Mouse (Mus musculus): Measurements from ENCODE around the gene Pla2g2d.

Pla2g2d gene

GRCm38 (mm10) chr4:138775435-138775834, at the start of gene Pla2g2d:
Gene Pla2g2d (plus strand): TSS chr4:138775735.
- no peak for DNase-seq (ENCODE audit: low read depth, low spot score)

DNA sequence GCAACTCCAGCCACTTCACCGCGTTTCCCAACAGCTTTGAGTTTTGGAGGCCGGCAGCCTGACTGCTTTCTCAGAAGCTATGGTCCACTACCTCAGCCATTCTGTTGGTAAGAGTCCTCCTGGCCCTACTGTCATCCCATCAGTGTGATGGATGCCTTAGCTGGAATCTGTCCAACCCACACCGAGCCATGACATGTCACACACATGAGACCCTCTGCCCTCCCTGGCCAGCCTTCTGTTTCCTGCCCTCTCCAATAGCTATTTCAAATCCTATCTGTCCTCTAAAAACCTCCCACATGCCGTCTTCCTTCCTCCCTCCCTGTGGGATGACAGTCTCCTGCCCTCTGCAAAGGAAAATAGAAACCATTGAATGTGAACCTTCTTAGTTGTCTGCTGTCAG, 49.8 kb upstream of the Pla2g2d start:
- no peak for DNase-seq (ENCODE audit: low read depth, low spot score)

DNA sequence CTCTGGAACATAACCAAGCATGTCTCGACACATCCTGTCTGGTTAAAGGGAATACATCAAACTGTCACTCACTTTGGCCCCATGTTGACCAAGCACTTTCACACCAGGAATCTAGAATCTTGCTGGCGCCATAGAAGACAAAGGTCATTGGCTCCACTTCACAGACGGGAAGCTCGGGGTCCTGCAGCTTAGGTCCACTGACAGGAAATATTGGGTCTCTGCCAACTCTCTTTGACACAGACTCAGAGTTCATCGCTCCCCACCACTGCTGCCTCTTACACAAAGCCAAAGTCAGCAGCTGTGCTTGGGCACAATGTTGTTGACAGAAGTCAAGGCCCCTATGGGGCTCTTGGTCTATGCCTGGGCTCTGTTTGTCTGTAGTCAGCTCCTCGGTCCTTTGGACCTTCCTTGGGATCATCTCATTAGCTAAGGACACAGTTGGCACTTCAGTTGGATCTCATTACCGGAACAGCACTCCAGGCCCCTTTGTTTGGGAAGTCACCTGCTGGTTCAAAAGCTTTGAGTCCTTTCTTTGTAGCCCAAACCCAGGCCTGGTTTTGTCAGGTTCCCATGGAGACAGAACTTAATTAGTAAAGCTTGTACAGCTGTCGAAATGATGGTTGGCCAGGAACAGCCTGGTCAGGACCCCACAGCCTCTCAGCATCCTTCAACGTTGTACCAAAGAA, 46.4 kb upstream of the Pla2g2d start:
- DNase-seq (ENCODE audit: low read depth, low spot score), result no peak

DNA sequence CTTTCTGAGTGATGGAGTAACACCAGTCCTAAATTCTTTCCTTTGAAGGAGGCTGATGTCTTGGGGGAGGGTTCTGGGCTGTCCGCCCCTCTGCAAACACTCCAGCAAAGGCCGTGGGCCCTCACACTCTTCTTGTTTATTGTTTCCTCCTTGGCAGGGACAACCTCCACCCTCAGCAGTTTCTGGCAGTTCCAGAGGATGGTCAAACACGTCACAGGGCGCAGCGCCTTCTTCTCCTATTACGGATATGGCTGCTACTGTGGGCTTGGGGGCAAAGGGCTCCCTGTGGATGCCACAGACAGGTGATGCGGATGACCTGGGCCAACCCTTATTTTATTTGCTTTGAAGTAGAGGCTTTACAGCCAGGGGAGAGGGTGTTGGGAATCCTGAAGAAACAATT, 41.4 kb upstream of the Pla2g2d start:
- no peak for DNase-seq (ENCODE audit: low read depth, low spot score)

DNA sequence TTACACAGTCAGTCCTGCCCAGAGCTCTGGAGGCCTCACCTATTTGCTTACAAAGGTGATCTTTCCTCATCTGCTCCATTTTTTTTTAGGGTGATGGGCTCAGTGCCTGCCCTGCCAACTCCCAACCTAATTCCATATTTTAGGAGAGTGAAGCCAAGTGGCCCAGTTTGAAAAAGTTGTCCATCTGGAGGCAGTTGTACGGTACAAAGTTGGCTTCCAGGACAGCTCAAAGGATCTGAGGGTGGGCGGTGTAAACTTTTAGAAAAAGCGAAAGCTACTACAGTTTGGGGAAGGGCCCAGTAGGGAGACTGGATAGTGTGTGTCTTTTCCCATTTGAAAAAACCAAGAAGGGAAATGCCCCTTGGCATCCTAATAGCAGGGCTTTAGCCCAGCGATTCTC, 40.7 kb upstream of the Pla2g2d start:
- no peak for DNase-seq (ENCODE audit: low read depth, low spot score)

DNA sequence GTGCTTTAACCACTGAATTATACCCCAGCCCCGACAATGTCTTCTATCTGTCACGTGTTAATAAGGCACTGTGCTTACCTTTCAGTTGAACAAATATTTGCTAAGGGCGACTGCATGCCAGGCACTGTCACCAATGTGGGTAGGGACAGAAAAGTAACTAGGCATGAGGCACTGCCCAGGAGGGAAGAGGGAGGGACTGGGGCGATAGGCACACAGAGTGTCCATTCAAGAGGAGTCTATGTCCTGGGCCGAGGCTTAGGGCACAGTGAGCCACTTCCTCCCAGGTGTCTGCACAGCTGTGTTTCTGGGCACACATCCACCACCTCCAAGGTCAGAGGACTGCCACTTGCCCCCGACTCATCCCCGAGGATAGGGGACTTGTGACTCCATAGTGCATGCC, 38.5 kb upstream of the Pla2g2d start, which contains the start of gene Ubxn10:
Gene Ubxn10, minus strand, starts transcription at position 137 of the 400 bp plus-strand sequence.
- DNase-seq (ENCODE audit: low read depth, low spot score), result no peak

GRCm38 (mm10) chr4:138739136-138739851, 36.2 kb upstream of the Pla2g2d start:
- no peak for DNase-seq (ENCODE audit: low read depth, low spot score)

DNA sequence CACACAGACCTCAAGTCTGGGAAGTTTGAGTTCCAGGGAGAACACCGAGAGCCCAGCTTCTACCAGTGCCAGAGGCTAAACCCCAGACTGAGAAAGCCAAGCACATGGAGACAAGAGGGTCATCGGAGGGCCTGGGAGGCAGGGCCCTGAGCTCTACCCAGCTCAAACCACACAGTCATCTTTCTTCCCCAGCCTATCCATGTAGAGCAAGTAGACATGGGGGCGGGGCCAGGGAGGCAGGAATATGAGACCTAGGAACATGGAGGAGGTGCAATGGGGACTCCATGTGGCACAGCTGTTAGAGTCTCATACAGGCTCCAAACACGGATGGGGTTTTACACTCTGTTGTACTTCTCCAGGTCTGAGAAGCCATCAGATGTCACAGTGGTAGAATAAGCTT, 29.7 kb upstream of the Pla2g2d start:
- no peak for DNase-seq (ENCODE audit: low read depth, low spot score)

GRCm38 (mm10) chr4:138746866-138747265, 28.7 kb upstream of the Pla2g2d start:
- no peak for DNase-seq (ENCODE audit: low read depth, low spot score)

GRCm38 (mm10) chr4:138747851-138748250, 27.7 kb upstream of the Pla2g2d start:
- no peak for DNase-seq (ENCODE audit: low read depth, low spot score)

DNA sequence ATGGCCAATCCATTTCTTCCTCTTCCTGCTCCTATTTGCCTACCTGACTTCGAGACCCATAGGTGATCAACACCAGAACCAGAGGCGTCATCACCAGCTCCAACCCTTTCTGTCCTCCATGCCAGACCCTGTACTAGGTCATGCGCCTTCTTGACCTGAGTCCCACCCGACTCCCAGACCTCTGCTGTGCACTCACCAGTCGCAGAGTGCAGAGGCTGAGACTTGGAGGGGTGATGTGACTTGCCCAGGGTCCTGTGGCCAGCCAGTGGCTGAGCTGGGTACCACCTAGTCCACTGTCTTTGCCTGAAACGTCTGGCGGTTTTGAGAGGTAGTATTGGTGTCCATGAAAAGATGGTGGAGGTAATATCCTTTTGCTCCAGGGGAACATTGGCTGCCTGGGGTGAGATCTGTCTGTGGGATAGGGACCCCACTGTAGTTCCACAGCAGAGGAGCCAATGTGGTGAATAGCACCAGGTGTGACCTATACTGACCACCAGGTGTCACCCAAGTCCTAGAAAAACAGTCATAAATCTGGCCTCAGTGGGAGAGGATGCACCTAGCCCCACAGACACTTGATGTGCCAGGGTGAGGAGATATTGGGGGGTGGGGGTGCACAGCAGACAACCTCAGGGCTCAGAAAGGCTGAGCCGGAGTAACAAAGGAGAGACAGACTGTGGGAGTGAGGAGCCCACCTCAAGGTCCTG, 27.0 kb upstream of the Pla2g2d start:
- DNase-seq (ENCODE audit: low read depth, low spot score), result peak; percentile 44

- DNase-seq (ENCODE audit: low read depth, low spot score), result no peak
Measured at GRCm38 (mm10) chr4:138752603-138753002, 22.9 kb upstream of the Pla2g2d start.

- DNase-seq (ENCODE audit: low read depth, low spot score), result no peak
Measured at GRCm38 (mm10) chr4:138753608-138754007, 21.9 kb upstream of the Pla2g2d start.

- no peak for DNase-seq (ENCODE audit: low read depth, low spot score)
Measured at GRCm38 (mm10) chr4:138754432-138754831, 21.1 kb upstream of the Pla2g2d start.

GRCm38 (mm10) chr4:138755439-138755838, 20.1 kb upstream of the Pla2g2d start:
- no peak for DNase-seq (ENCODE audit: low read depth, low spot score)

GRCm38 (mm10) chr4:138755983-138756382, 19.6 kb upstream of the Pla2g2d start:
- DNase-seq (ENCODE audit: low read depth, low spot score), result no peak

DNA sequence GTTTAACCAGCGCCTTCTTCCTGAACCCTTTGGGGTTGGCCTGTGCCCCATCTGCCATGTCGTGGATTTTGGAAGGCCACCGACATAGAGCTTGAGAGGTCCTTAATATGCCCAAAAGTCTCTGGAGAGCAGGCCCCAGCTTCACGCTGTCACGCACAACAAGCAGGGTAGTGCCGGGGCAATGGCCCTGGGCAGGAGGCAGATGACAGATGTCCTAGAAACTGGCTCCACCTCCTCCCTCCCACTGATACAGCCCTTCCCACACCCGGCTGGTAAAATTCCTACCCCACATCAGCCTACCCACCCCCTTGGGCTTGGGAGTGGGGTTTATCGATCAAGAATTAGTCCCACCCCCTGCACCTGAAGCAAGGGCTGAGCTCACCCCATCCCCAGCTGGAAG, 18.1 kb upstream of the Pla2g2d start, which contains the start of gene Pla2g2f:
Gene Pla2g2f, minus strand, starts transcription at position 211 of the 400 bp plus-strand sequence.
- no peak for DNase-seq (ENCODE audit: low read depth, low spot score)

GRCm38 (mm10) chr4:138762266-138762665, 13.3 kb upstream of the Pla2g2d start:
- DNase-seq (ENCODE audit: low read depth, low spot score), result no peak

- DNase-seq (ENCODE audit: low read depth, low spot score), result no peak
Measured at GRCm38 (mm10) chr4:138771970-138772369, 3.6 kb upstream of the Pla2g2d start.

DNA sequence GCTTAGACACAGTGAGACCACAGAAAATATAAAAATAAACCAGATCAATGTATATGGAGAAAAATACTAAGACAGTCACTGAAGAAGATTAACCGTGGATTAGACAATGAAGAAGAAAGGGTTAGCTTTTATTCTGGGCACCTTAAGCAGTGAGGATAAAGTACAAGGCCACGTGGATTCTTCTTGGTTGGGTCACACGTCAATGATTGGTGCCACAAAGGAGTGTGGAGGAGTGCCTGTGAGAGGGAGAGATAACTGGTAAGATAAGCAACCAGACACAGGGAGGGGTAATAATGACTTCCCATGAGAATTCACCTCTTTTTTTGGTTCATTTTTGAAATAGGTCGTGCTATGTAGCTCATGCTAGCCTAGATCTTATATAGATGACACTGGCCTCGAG, 3.1 kb upstream of the Pla2g2d start:
- DNase-seq (ENCODE audit: low read depth, low spot score), result no peak

- no peak for DNase-seq (ENCODE audit: low read depth, low spot score)
Measured at GRCm38 (mm10) chr4:138777417-138778407, 2.2 kb downstream of the Pla2g2d start.
